Mouse (Mus musculus) embryonic facial prominence, embryonic 11.5 days (tissue): ENCODE results near the gene Wfdc16. TPM values are rescaled to one million over a fixed set of nuclear protein-coding genes. Genes with fewer than 3 reads are reported as not detected.

Source experiments
- ATAC-seq: fragments of 200-750 bp; cut with Nextera tagmentation; replicated peaks from 2 replicates; pipeline ENCODE4 v1.8.0; 2017; ENCODE audit warnings: low read depth; ENCODE audit not compliant: insufficient number of reproducible peaks, low FRiP score, low TSS enrichment
- DNase-seq: peaks from one replicate; pipeline ENCODE4 v3.0.0-alpha.2; 2015; ENCODE audit warnings: low spot score
- H3K27ac ChIP-seq: fragments of 300-500 bp; sonication (generic); replicated peaks from 2 replicates; pipeline ENCODE4 v1.5.1; 2014; ENCODE audit warnings: mild to moderate bottlenecking, low read depth, low read length, control low read depth
- H3K27me3 ChIP-seq: fragments of 300-500 bp; sonication (generic); 2 replicates; pipeline ENCODE4 v1.6.1; 2014; ENCODE audit warnings: mild to moderate bottlenecking, low read length, moderate library complexity, mixed read lengths; ENCODE audit not compliant: control insufficient read depth, insufficient read depth
- H3K36me3 ChIP-seq: fragments of 300-500 bp; sonication (generic); replicated peaks from 2 replicates; pipeline ENCODE4 v1.6.1; 2014; ENCODE audit warnings: low read depth, mild to moderate bottlenecking, low read length, moderate library complexity, mixed read lengths; ENCODE audit not compliant: control insufficient read depth, insufficient read depth
- H3K4me1 ChIP-seq: fragments of 300-500 bp; sonication (generic); 2 replicates; pipeline ENCODE4 v1.6.1; 2014; ENCODE audit warnings: low read length, mixed read lengths; ENCODE audit not compliant: control insufficient read depth, insufficient read depth
- H3K4me2 ChIP-seq: fragments of 300-500 bp; sonication (generic); 2 replicates; pipeline ENCODE4 v1.6.1; 2014; ENCODE audit warnings: low read depth, mild to moderate bottlenecking, control low read depth, low read length, moderate library complexity
- H3K4me3 ChIP-seq: fragments of 300-500 bp; sonication (generic); 2 replicates; pipeline ENCODE4 v1.5.1; 2014; ENCODE audit warnings: low read depth, low read length, control low read depth
- H3K9ac ChIP-seq: fragments of 300-500 bp; sonication (generic); replicated peaks from 2 replicates; pipeline ENCODE4 v1.6.1; 2014; ENCODE audit warnings: mild to moderate bottlenecking, control low read depth, low read length
- H3K9me3 ChIP-seq: fragments of 300-500 bp; sonication (generic); replicated peaks from 2 replicates; pipeline ENCODE4 v1.6.1; 2016; ENCODE audit warnings: mild to moderate bottlenecking, low read length, inconsistent platforms, mixed read lengths; ENCODE audit not compliant: control insufficient read depth
- WGBS: fragments of 180-500 bp; shearing (Covaris S2); extraction: QIAGEN DNeasy Blood & Tissue Kit; methylation state at CpG from one replicate; pipeline ENCODE4 v1.1.7; 2014; 5-methylcytosine and 5-hydroxymethylcytosine counted together
- polyA plus RNA-seq: library from polyadenylated mRNA; unstranded; fragments of >200 nt; fragmentation: Nextera tagmentation; extraction: Ambion mirVana; gene quantifications from 2 replicates; pipeline ENCODE4 v1.2.1, GENCODE M21; 2014

Wfdc16 gene
- polyA plus RNA-seq = not detected in 2 replicates

DNA sequence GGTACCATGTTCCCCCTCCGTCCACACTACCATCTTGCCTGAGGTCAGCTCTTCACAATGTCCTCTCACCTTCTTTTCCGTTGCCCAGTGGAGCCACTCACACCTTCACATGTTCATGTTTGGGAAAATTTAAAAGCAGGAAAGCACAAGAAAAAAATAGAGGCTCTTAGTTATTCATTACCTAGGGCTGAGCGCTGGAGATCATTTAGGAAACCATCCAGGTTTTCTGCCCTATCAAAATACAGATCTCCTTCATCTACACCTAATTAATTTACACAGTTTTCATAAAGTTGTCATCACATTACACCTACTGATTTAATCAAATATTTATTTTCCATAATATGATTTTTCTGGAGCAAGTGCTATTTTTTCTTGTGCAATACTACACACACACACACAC lies at the start of gene Wfdc16:
TSS of gene Wfdc16 (minus strand) at position 101 of the 400 bp plus-strand sequence.
- Histone ChIP-seq H3K27me3 (no peaks in the 10 kb centered on the region), H3K36me3 (no peaks in the 10 kb centered on the region), H3K27ac (no peak within 1 kb of the TSS), H3K9me3 (no peaks in the 10 kb centered on the region), H3K4me1 (no peaks in the 10 kb centered on the region), H3K4me3 (no peak within 1 kb of the TSS), H3K4me2 (no peak within 1 kb of the TSS), H3K9ac (no peak within 1 kb of the TSS)
- WGBS = 79% methylated on average over 3 of the region's 3 CpGs
- no peak for ATAC-seq
- no peak for DNase-seq

GRCm38 (mm10) chr2:164684807-164685206 lies 46.2 kb upstream of the Wfdc16 start, which contains the start of gene Wfdc13:
Gene Wfdc13 (plus strand): TSS chr2:164685107.
- no peak within 1 kb of the TSS for H3K4me2 ChIP-seq
- no peak within 1 kb of the TSS for H3K27ac ChIP-seq
- no peak within 1 kb of the TSS for H3K9ac ChIP-seq
- WGBS = 72% methylated on average over 2 of the region's 3 CpGs
- H3K4me3 ChIP-seq = no peak within 1 kb of the TSS
- H3K27me3 ChIP-seq = no peaks in the 10 kb centered on the region
- H3K9me3 ChIP-seq = no peaks in the 10 kb centered on the region
- no peaks in the 10 kb centered on the region for H3K4me1 ChIP-seq
- ATAC-seq (no peak), DNase-seq (no peak)
- no peaks in the 10 kb centered on the region for H3K36me3 ChIP-seq

- no peaks in the 10 kb centered on the region for H3K4me1 ChIP-seq
- H3K4me3 ChIP-seq = no peak overlapping the region
- no peaks in the 10 kb centered on the region for H3K9me3 ChIP-seq
- ATAC-seq = no peak
- no peak overlapping the region for H3K4me2 ChIP-seq
- H3K27me3 ChIP-seq = no peaks in the 10 kb centered on the region
- no peak overlapping the region for H3K27ac ChIP-seq
- H3K36me3 ChIP-seq = no peaks in the 10 kb centered on the region
- 31% methylated on average over 3 of the region's 3 CpGs for WGBS
- peak; percentile 4 for DNase-seq
- no peak overlapping the region for H3K9ac ChIP-seq
These were observed 41.3 kb upstream of the Wfdc16 start for GRCm38 (mm10) chr2:164679906-164680305.

DNA sequence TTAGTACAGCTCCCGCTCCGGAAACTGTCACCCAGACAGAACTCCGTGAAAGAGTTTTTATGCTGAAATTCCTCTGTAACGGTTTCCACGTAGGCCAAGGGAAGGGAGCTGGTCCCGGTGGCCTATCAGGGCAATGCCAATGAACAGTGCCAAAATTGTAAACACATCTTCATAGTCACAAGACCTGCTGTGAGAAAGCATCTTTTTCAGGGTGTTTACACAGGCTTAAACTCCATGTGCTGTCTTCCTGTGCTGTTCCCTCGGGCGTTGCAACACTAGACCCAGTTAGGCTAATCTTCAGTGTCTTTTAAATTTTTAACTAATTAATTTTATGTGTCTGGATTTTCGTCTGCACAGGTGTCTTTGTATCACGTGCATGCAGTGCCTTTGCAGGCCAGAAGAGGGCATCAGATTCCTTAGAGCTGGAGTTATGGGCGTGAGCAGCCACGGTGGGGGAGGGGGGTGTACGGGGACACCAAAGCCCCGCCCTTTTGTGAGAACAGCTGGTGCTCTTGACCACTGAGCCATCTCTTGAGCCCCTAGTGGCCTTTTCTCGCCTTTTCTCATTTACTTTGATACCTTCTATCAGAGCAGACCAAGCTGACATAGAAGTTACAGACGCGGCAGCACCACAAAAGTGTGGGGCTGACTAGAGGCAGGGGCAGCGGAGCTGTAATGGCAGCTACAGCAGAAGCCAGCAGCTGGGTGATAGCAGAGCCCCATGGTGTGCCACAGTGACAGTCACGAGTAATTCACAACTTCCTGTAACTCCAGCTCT lies 40.4 kb upstream of the Wfdc16 start:
- 23% methylated on average over 19 of the region's 19 CpGs for whole genome bisulfite sequencing

DNA sequence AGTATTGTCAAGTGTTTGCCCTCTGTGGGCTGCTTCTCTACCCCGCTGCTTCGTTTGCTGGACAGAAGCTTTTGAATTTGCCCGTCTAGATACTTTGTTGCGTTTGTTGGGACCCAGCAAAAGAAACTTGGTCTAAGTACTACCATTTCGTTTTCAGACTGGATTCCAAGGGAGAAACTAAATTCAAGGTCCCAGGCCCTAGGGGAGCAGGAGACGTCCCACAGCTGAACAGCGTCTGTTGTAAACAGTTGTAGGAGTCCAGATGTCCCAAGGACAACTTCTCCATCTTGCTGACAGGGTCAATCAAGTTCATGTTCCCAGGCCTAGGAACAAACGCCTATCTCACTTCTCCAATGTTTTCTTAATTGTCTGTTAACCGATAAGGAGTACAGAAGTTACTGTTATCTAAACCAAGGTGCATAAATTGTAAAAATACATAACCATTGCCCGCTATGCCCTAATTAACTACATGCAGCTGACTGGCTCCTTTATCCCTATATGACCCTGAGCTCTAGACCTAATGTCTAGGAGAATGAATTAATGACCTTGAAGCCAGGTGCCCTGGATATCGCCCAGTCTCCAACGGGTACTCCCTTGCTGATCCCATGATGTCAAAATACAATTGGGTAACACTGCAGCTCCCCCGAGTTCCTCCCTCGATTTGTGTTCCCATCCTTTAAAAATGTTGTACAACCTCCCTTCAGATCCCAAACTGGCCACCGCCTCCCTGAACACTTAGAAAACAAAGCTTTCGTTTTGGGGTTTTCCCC lies 38.5 kb upstream of the Wfdc16 start:
- DNase-seq (no peak), ATAC-seq (no peak)
- no peak overlapping the region for H3K27ac ChIP-seq
- H3K27me3 ChIP-seq = no peaks in the 10 kb centered on the region
- H3K4me3 ChIP-seq = no peak overlapping the region
- H3K4me1 ChIP-seq = no peaks in the 10 kb centered on the region
- no peaks in the 10 kb centered on the region for H3K9me3 ChIP-seq
- H3K36me3 ChIP-seq = no peaks in the 10 kb centered on the region
- WGBS = 83% methylated on average over 16 of the region's 16 CpGs
- H3K9ac ChIP-seq = no peak overlapping the region
- no peak overlapping the region for H3K4me2 ChIP-seq

More for the DNA sequence above, 40.4 kb upstream of the Wfdc16 start:
- Histone ChIP-seq H3K27ac (no peak overlapping the region), H3K9ac (no peak overlapping the region), H3K4me2 (peak overlapping the region; percentile 37), H3K4me1 (no peaks in the 10 kb centered on the region), H3K9me3 (no peaks in the 10 kb centered on the region), H3K27me3 (no peaks in the 10 kb centered on the region), H3K4me3 (no peak overlapping the region), H3K36me3 (no peaks in the 10 kb centered on the region)
- DNase-seq (peak; percentile 85), ATAC-seq (peak; percentile 70; the same call in 1 of the 2 replicates)

DNA sequence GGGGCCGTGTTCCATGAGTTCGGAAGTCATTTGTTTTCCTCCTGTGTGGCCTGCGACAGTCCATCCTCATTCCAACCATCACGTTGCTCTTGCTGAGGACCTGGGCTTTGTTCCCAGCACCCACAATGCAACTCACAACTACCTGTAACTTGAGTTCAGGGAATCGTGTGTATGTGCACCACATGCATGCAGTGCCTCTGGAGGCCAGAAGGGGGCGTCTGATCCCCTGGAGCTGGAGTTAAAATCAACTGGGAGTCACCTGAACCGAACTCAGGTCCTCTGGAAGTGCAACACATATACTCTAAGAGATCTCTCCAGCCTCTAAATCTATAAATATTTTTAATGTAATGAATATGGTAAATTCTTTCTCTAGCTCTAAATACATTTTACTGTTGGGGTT lies 37.5 kb upstream of the Wfdc16 start:
- H3K4me1 ChIP-seq = no peaks in the 10 kb centered on the region
- H3K27ac ChIP-seq = no peak overlapping the region
- H3K4me2 ChIP-seq = no peak overlapping the region
- H3K4me3 ChIP-seq = no peak overlapping the region
- no peaks in the 10 kb centered on the region for H3K27me3 ChIP-seq
- 76% methylated on average over 7 of the region's 7 CpGs for WGBS
- ATAC-seq = no peak
- no peaks in the 10 kb centered on the region for H3K9me3 ChIP-seq
- H3K36me3 ChIP-seq = no peaks in the 10 kb centered on the region
- H3K9ac ChIP-seq = no peak overlapping the region
- DNase-seq = no peak

DNA sequence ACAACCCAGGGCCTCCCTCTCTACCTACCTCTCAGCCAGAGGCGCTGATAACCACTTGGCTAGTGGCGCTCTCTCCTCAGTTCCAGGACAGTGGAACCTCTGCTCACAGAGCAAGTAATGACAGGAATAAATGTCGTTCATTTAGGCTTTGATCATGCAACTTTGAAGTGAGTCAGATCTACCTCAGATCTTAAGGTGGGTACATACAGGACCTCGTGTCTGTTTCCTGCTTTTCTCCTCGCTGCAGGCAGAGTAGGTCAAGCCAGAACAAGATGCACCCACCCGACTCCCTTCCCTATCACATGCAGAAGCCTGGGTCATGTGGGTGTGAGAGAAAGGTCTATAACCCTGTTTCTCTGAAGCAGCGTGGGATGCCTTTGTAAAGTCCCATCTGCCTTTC lies 35.4 kb upstream of the Wfdc16 start, which contains the start of gene Wfdc11:
TSS of gene Wfdc11 (minus strand) at position 101 of the 400 bp plus-strand sequence.
- DNase-seq = no peak
- Histone ChIP-seq H3K27me3 (no peaks in the 10 kb centered on the region), H3K9ac (no peak within 1 kb of the TSS), H3K36me3 (no peaks in the 10 kb centered on the region), H3K27ac (no peak within 1 kb of the TSS), H3K4me1 (no peaks in the 10 kb centered on the region), H3K4me3 (no peak within 1 kb of the TSS), H3K4me2 (no peak within 1 kb of the TSS), H3K9me3 (no peaks in the 10 kb centered on the region)
- ATAC-seq = no peak
- 76% methylated on average over 7 of the region's 7 CpGs for WGBS

GRCm38 (mm10) chr2:164670938-164671337 lies 32.3 kb upstream of the Wfdc16 start:
- Histone ChIP-seq H3K36me3 (no peaks in the 10 kb centered on the region), H3K9ac (no peak overlapping the region), H3K9me3 (no peaks in the 10 kb centered on the region), H3K4me3 (no peak overlapping the region), H3K4me1 (no peaks in the 10 kb centered on the region), H3K4me2 (no peak overlapping the region), H3K27ac (no peak overlapping the region), H3K27me3 (no peaks in the 10 kb centered on the region)
- DNase-seq = no peak
- 19% methylated on average over 1 of the region's 1 CpGs for WGBS
- no peak for ATAC-seq
